Mouse (Mus musculus) heart, postnatal 10 days (tissue): Measurements from ENCODE around the gene Bcl7b. TPM values are rescaled to one million over a fixed set of nuclear protein-coding genes. Genes with fewer than 3 reads are reported as not detected.
"Not testable (repeated sequence)": the region's sequence is repeated elsewhere in the genome, so short reads cannot be mapped to it uniquely, and the experiment has no call there.

Source experiments
- DNase-seq, 2 experiments: peaks; one replicate each; pipeline ENCODE4 v3.0.0; 2021
- intact Hi-C: fragments of 180-260 bp; cut with DNase I; formaldehyde crosslinking; loops from one replicate; pipeline ENCODE4 v1.15.1; 2025
- microRNA-seq, 2 experiments: library from miRNA; unstranded; fragments of <30 nt; microRNA quantifications; one replicate each; pipeline ENCODE4 v1.2.0; 2022
- total RNA-seq, 2 experiments: library from RNA; stranded (reverse); gene quantifications; 2 replicates each; pipeline ENCODE4 v1.2.3; 2021

Gene Bcl7b
- total RNA-seq, 2 experiments from 2014 or later: 33.5 to 35.8 TPM

GRCm38 (mm10) chr5:135191620-135192019, 23.5 kb downstream of the Bcl7b start:
- intact Hi-C loops: loop anchor here (1.0 to 5.0 kb wide), 2 partner anchors 73 to 179 kb away; no protein-coding TSS in a partner anchor
- peak; percentile 77 to 88 for DNase-seq

GRCm38 (mm10) chr5:135192431-135192830, 24.3 kb downstream of the Bcl7b start:
- no peak for DNase-seq
- intact Hi-C loops: loop anchor here (5.0 kb wide), 1 partner anchor 180 kb away; no protein-coding TSS in a partner anchor

GRCm38 (mm10) chr5:135196367-135196766, 28.3 kb downstream of the Bcl7b start:
- intact Hi-C loops: no loop called here
- DNase-seq: no peak

GRCm38 (mm10) chr5:135202763-135203162, 34.7 kb downstream of the Bcl7b start:
- intact Hi-C loops: no loop called here

GRCm38 (mm10) chr5:135208197-135208596, 40.1 kb downstream of the Bcl7b start:
- DNase-seq: no peak
- intact Hi-C loops: no loop called here

More at GRCm38 (mm10) chr5:135202763-135203162, 34.7 kb downstream of the Bcl7b start:
- peak in 1 of 2 experiments; percentile 57 for DNase-seq

- DNase-seq: no peak
- intact Hi-C loops: no loop called here
These were observed 48.8 kb downstream of the Bcl7b start for GRCm38 (mm10) chr5:135216871-135217270.

GRCm38 (mm10) chr5:135220941-135221340, 52.9 kb downstream of the Bcl7b start:
- intact Hi-C loops: no loop called here

GRCm38 (mm10) chr5:135222066-135222465, 54.0 kb downstream of the Bcl7b start:
- no peak for DNase-seq
- intact Hi-C loops: no loop called here

More at GRCm38 (mm10) chr5:135220941-135221340, 52.9 kb downstream of the Bcl7b start:
- DNase-seq: no peak

GRCm38 (mm10) chr5:135224169-135224568, 56.1 kb downstream of the Bcl7b start:
- intact Hi-C loops: no loop called here
- no peak for DNase-seq

- DNase-seq, intact Hi-C loops: not testable (repeated sequence)
These were observed 57.8 kb downstream of the Bcl7b start for GRCm38 (mm10) chr5:135225879-135226278.

- no peak for DNase-seq
- intact Hi-C loops: no loop called here
These were observed 62.1 kb downstream of the Bcl7b start for GRCm38 (mm10) chr5:135230186-135230585.

Small RNA genes within 50 kb of the gene (microRNA-seq; reads per million reads assigned to microRNA genes)
- gene Gm25315: 0 reads per million in 2 experiments

Other genes starting within 250 kb of the Bcl7b start
- gene Mettl27, start 235.9 kb upstream of the Bcl7b start, total RNA-seq: 1 to 10 TPM; 7.0 to 7.4 TPM
- gene Cldn4, start 221.3 kb upstream of the Bcl7b start, total RNA-seq: under 1 TPM in 1 of 2 experiments, not detected in 1; 0.14 TPM
- under 1 TPM; 0.27 to 0.41 TPM for gene Cldn3, start 182.1 kb upstream of the Bcl7b start, total RNA-seq
- 10 to 100 TPM; 58.2 to 64.1 TPM for gene Abhd11, start 159.1 kb upstream of the Bcl7b start, total RNA-seq
- 1 to 10 TPM; 3.3 to 3.9 TPM for gene Stx1a, start 144.8 kb upstream of the Bcl7b start, total RNA-seq
- 10 to 100 TPM; 24.9 to 27.0 TPM for gene Dnajc30, start 104.1 kb upstream of the Bcl7b start, total RNA-seq
- gene Bud23, start 103.3 kb upstream of the Bcl7b start, total RNA-seq: 10 to 100 TPM; 23.7 to 27.6 TPM
- 1 to 10 TPM; 1.8 to 1.9 TPM for gene Vps37d, start 90.0 kb upstream of the Bcl7b start, total RNA-seq
- gene Mlxipl, start 78.4 kb upstream of the Bcl7b start, total RNA-seq: 10 to 100 TPM; 12.2 to 15.9 TPM
- 10 to 100 TPM; 13.0 to 15.6 TPM for gene Tbl2, start 18.6 kb upstream of the Bcl7b start, total RNA-seq
- 10 to 100 TPM; 41.6 to 48.5 TPM for gene Baz1b, start 19.0 kb downstream of the Bcl7b start, total RNA-seq
- gene Fzd9, start 82.9 kb downstream of the Bcl7b start, total RNA-seq: under 1 TPM; 0.55 to 0.84 TPM
- gene Fkbp6, start 181.8 kb downstream of the Bcl7b start, total RNA-seq: under 1 TPM; 0.36 to 0.40 TPM
- gene Trim50, start 185.0 kb downstream of the Bcl7b start, total RNA-seq: under 1 TPM in 1 of 2 experiments, not detected in 1; 0.17 TPM
- 10 to 100 TPM; 16.4 to 20.0 TPM for gene Nsun5, start 201.7 kb downstream of the Bcl7b start, total RNA-seq
- gene Pom121, start 226.3 kb downstream of the Bcl7b start, total RNA-seq: 10 to 100 TPM; 22.3 to 22.6 TPM